Mouse (Mus musculus) stomach, embryonic 15.5 days (tissue): ENCODE data around the gene Scgb1b20. TPM values are rescaled to one million over a fixed set of nuclear protein-coding genes. Genes with fewer than 3 reads are reported as not detected.
"Not testable (repeated sequence)": the region's sequence is repeated elsewhere in the genome, so short reads cannot be mapped to it uniquely, and the experiment has no call there.

Source experiments
- ATAC-seq: fragments of 200-750 bp; cut with Nextera tagmentation; 2 replicates; pipeline ENCODE4 v1.8.0; 2017; ENCODE audit warnings: low read depth, moderate number of reproducible peaks, moderate TSS enrichment; ENCODE audit not compliant: insufficient read depth, low FRiP score
- H3K27ac ChIP-seq: fragments of 300-500 bp; sonication (generic); 2 replicates; pipeline ENCODE4 v1.5.1; 2015; ENCODE audit warnings: mild to moderate bottlenecking, inconsistent platforms
- H3K27me3 ChIP-seq: fragments of 300-500 bp; sonication (generic); replicated peaks from 2 replicates; pipeline ENCODE4 v1.6.1; 2015; ENCODE audit warnings: inconsistent platforms
- H3K36me3 ChIP-seq: fragments of 300-500 bp; sonication (generic); 2 replicates; pipeline ENCODE4 v1.6.1; 2015; ENCODE audit warnings: inconsistent platforms
- H3K4me1 ChIP-seq: fragments of 300-500 bp; sonication (generic); 2 replicates; pipeline ENCODE4 v1.6.1; 2015; ENCODE audit warnings: inconsistent platforms
- H3K4me2 ChIP-seq: fragments of 300-500 bp; sonication (generic); 2 replicates; pipeline ENCODE4 v1.6.1; 2015; ENCODE audit warnings: mild to moderate bottlenecking, inconsistent platforms
- H3K4me3 ChIP-seq: fragments of 300-500 bp; sonication (generic); replicated peaks from 2 replicates; pipeline ENCODE4 v1.5.1; 2015; ENCODE audit warnings: inconsistent platforms
- H3K9ac ChIP-seq: fragments of 300-500 bp; sonication (generic); 2 replicates; pipeline ENCODE4 v1.6.1; 2015; ENCODE audit warnings: inconsistent platforms
- H3K9me3 ChIP-seq: fragments of 300-500 bp; sonication (generic); 2 replicates; pipeline ENCODE4 v1.6.1; 2016; ENCODE audit warnings: inconsistent platforms
- WGBS: fragments of 180-500 bp; shearing (Covaris S2); methylation state at CpG from one replicate; pipeline ENCODE4 v1.1.7; 2015; 5-methylcytosine and 5-hydroxymethylcytosine counted together
- polyA plus RNA-seq: library from polyadenylated mRNA; unstranded; fragments of >200 nt; fragmentation: Nextera tagmentation; extraction: Ambion mirVana; gene quantifications from 2 replicates; pipeline ENCODE4 v1.2.1, GENCODE M21; 2015

Scgb1b20 gene
- not detected in 2 replicates for polyA plus RNA-seq

GRCm38 (mm10) chr7:33372934-33373333 is at the start of gene Scgb1b20:
Gene Scgb1b20, plus strand, starts transcription at chr7:33373234.
- H3K4me2 ChIP-seq = not testable (repeated sequence)
- WGBS = 82% methylated on average over 4 of the region's 4 CpGs

DNA sequence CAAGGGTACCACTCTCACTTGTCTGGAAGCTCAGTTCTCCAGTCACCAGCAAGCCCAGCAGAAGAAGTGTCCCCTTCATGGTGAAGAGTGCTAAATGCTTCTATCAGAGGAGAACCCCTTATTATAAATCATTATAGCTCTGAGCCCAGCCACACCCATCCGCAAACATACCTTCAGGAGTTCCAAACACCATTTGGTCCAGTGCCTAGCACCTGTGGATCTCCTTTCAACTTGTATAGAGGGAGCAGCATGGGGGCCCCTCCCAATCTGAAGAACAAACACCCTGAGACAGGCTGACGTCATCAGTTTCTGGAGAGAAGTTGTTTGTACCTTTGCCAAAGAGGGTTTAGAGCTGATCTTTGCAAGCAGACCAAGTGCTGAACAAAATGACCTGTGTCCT is 6.8 kb upstream of the Scgb1b20 start, which contains the start of gene Scgb2b20:
TSS of gene Scgb2b20 (minus strand) at position 101 of the 400 bp plus-strand sequence.
- not testable (repeated sequence) for ATAC-seq, H3K27me3 ChIP-seq, H3K4me2 ChIP-seq, H3K27ac ChIP-seq, H3K9ac ChIP-seq, H3K36me3 ChIP-seq, H3K9me3 ChIP-seq, H3K4me3 ChIP-seq, H3K4me1 ChIP-seq
- 81% methylated on average over 2 of the region's 2 CpGs for WGBS

More at GRCm38 (mm10) chr7:33372934-33373333, at the start of gene Scgb1b20:
- H3K27me3 ChIP-seq, H3K36me3 ChIP-seq, H3K9ac ChIP-seq, H3K4me1 ChIP-seq, H3K4me3 ChIP-seq, ATAC-seq, H3K27ac ChIP-seq, H3K9me3 ChIP-seq: not testable (repeated sequence)

DNA sequence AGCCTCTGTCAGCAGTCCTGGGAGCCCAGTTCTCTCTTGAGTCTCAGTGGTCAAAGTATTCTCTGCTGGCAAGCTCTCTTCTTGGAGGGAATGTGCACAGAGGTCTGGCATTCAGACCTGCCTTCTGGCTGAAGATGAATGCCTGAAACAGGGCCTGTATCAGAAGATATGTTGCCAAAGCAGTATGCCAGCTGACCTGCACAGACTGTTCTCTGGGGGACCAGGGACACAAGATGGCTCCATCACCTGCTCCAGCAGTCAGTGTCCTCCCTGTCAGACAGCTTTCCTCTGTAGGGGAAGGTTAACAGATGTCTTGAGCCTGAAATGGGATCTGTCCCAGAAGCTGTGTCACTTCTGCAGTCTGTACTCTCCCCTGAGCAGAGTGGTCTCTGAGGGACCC is 26.7 kb downstream of the Scgb1b20 start:
- not testable (repeated sequence) for H3K4me3 ChIP-seq, H3K36me3 ChIP-seq, H3K4me2 ChIP-seq, ATAC-seq, H3K27ac ChIP-seq, H3K27me3 ChIP-seq, H3K9ac ChIP-seq, H3K4me1 ChIP-seq, H3K9me3 ChIP-seq

- Histone ChIP-seq H3K9me3 (no peaks in the 10 kb centered on the region), H3K36me3 (no peaks in the 10 kb centered on the region), H3K4me3 (no peak overlapping the region), H3K27me3 (no peaks in the 10 kb centered on the region), H3K27ac (no peak overlapping the region), H3K9ac (no peak overlapping the region), H3K4me1 (no peaks in the 10 kb centered on the region), H3K4me2 (no peak overlapping the region)
- 86% methylated on average over 1 of the region's 1 CpGs for WGBS
- ATAC-seq = no peak
These were observed 28.6 kb downstream of the Scgb1b20 start for GRCm38 (mm10) chr7:33401650-33402049.

GRCm38 (mm10) chr7:33409681-33410080 is 36.6 kb downstream of the Scgb1b20 start:
- H3K4me2 ChIP-seq, H3K36me3 ChIP-seq, H3K9ac ChIP-seq, H3K4me3 ChIP-seq, H3K27ac ChIP-seq, H3K27me3 ChIP-seq, H3K9me3 ChIP-seq, H3K4me1 ChIP-seq, ATAC-seq: not testable (repeated sequence)
- WGBS = 45% methylated on average over 1 of the region's 1 CpGs

Other genes with a start within 250 kb of the Scgb1b20 start
- gene Scgb2b18, start 199.4 kb upstream of the Scgb1b20 start, polyA plus RNA-seq = not detected in 2 replicates
- gene Scgb1b18, start 187.7 kb upstream of the Scgb1b20 start, polyA plus RNA-seq = not detected in 2 replicates
- not detected in 2 replicates for gene Scgb2b19, start 92.9 kb upstream of the Scgb1b20 start, polyA plus RNA-seq
- gene Scgb1b19, start 85.9 kb upstream of the Scgb1b20 start, polyA plus RNA-seq = not detected in 2 replicates
- not detected in 2 replicates for gene Scgb2b20, start 6.9 kb upstream of the Scgb1b20 start, polyA plus RNA-seq
- not detected in 2 replicates for gene Scgb2b21, start 147.2 kb downstream of the Scgb1b20 start, polyA plus RNA-seq